Mouse (Mus musculus) C2C12 (cell line): Measurements from ENCODE around the gene Dcaf7. TPM values are rescaled to one million over a fixed set of nuclear protein-coding genes. Genes with fewer than 3 reads are reported as not detected.

Source experiments
- H3K27me3 ChIP-seq: one replicate; pipeline ENCODE4 v1.6.1; 2011; ENCODE audit not compliant: control insufficient read depth, insufficient read depth, insufficient read length
- H3K36me3 ChIP-seq: one replicate; pipeline ENCODE4 v1.6.1; 2011; ENCODE audit not compliant: control insufficient read depth, insufficient read depth
- H3K4me3 ChIP-seq: one replicate; pipeline ENCODE4 v1.5.1; 2011; ENCODE audit warnings: mild to moderate bottlenecking, control low read depth; ENCODE audit not compliant: poor library complexity, insufficient read depth, severe bottlenecking
- H3K79me2 ChIP-seq: one replicate; pipeline ENCODE4 v1.6.1; 2011; ENCODE audit not compliant: control insufficient read depth, insufficient read depth
- H3K79me3 ChIP-seq: one replicate; pipeline ENCODE4 v1.6.1; 2011; ENCODE audit warnings: low read depth, control low read depth
- H3ac ChIP-seq: one replicate; pipeline ENCODE3; 2011; ENCODE audit warnings: low read depth; ENCODE audit not compliant: control insufficient read depth, insufficient read length
- CEBPB ChIP-seq: IDR thresholded peaks from one replicate; pipeline ENCODE4 v1.6.1; 2011; ENCODE audit warnings: low read depth, mild to moderate bottlenecking, control low read depth, moderate library complexity
- CTCF ChIP-seq: IDR thresholded peaks from one replicate; pipeline ENCODE4 v1.5.1; 2011; ENCODE audit not compliant: control insufficient read depth, insufficient read depth, insufficient read length
- FOSL1 ChIP-seq: IDR thresholded peaks from one replicate; pipeline ENCODE4 v1.8.0; 2011; ENCODE audit warnings: mild to moderate bottlenecking, low read length; ENCODE audit not compliant: poor library complexity, insufficient read depth, severe bottlenecking
- MAX ChIP-seq: IDR thresholded peaks from one replicate; pipeline ENCODE4 v1.6.1; 2011; ENCODE audit warnings: mild to moderate bottlenecking, control low read depth
- MYOD1 ChIP-seq: IDR thresholded peaks from one replicate; pipeline ENCODE4 v1.6.1; 2011; ENCODE audit warnings: low read depth; ENCODE audit not compliant: control insufficient read depth, insufficient read length
- MYOG ChIP-seq: IDR thresholded peaks from one replicate; pipeline ENCODE4 v1.6.1; 2011; ENCODE audit not compliant: control insufficient read depth, insufficient read length; ENCODE audit errors: extremely low read depth
- USF1 ChIP-seq: IDR thresholded peaks from one replicate; pipeline ENCODE4 v1.6.1; 2011; ENCODE audit warnings: low read depth, mild to moderate bottlenecking, control low read depth, moderate library complexity
- polyA plus RNA-seq: library from polyadenylated mRNA; unstranded; fragments of >200 nt; fragmentation: generic; extraction: Trizol; gene quantifications from one replicate; pipeline ENCODE4 v1.2.1, GENCODE M21; 2012; ENCODE audit warnings: missing spikeins

The Dcaf7 gene
- polyA plus RNA-seq, 1 experiment = 35.2 TPM

DNA sequence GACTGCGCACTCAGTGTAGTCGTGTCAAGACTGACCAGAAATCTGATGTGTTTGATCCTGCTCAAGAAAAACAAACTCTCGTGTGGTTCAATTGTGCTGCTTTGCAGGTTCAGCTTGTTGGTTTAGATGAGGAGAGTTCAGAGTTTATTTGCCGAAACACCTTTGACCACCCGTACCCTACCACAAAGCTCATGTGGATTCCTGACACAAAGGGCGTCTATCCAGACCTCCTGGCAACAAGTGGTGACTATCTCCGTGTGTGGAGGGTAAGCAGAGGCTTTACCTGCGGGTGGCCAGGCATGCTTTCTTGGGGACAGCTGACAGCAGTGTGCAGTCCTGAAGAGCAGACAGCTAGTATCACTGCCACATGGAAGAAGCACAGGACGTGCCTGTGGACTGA, 9.9 kb downstream of the Dcaf7 start:
- H3K4me3 ChIP-seq = no peak overlapping the region
- no peaks in the 10 kb centered on the region for H3K27me3 ChIP-seq
- peaks cover 32% of the 10 kb centered on the region for H3K79me3 ChIP-seq
- no peak overlapping the region for H3ac ChIP-seq
- H3K36me3 ChIP-seq = peaks cover 37% of the 10 kb centered on the region
- TF ChIP-seq MYOG = no peak
- TF ChIP-seq USF1 = no peak
- no peak for TF ChIP-seq CTCF
- TF ChIP-seq MYOD1 = no peak
- no peak for TF ChIP-seq MAX
- no peak for TF ChIP-seq CEBPB
- peaks cover 56% of the 10 kb centered on the region for H3K79me2 ChIP-seq

DNA sequence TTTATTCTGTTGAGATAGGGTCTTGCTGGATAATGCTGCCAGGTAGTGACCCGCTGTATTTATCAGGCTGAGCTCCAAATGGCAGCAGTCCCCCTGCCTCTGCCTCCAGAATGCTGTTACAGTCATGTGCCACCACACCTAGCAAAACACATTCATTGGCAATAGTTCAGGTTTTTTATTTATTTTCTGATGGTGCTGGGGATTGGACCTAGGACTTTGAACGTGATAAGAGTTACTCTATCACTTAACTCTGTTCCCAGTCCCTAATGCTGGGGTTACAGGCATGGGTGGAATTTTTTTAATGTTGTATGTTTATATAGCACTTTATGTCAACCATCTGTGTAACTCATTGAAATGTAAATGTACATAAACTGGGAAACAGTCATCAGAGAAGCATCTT, 17.2 kb downstream of the Dcaf7 start:
- Histone ChIP-seq H3K4me3 (no peak overlapping the region), H3K79me2 (no peaks in the 10 kb centered on the region), H3ac (no peak overlapping the region), H3K27me3 (no peaks in the 10 kb centered on the region), H3K36me3 (peaks cover 91% of the 10 kb centered on the region), H3K79me3 (no peaks in the 10 kb centered on the region)
- no peak for TF ChIP-seq CEBPB
- TF ChIP-seq FOSL1 = no peak
- no peak for TF ChIP-seq USF1
- TF ChIP-seq MYOG = no peak
- no peak for TF ChIP-seq MAX
- TF ChIP-seq MYOD1 = no peak
- no peak for TF ChIP-seq CTCF

DNA sequence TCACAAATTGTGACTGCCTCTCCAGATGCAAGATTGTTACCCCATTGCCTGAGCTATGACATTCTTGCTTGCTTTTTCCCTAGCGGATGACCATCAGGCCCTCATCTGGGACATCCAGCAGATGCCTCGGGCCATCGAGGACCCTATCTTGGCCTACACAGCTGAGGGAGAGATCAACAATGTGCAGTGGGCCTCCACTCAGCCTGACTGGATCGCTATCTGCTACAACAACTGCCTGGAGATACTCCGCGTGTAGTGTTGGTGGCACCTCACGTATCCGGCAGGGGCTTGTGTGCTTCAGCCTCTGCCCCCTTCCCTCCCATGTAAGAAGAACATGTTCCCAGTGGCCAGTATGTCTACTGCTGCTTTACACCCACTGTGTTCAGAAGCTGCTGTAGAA, 17.9 kb downstream of the Dcaf7 start:
- no peaks in the 10 kb centered on the region for H3K79me2 ChIP-seq
- no peak for TF ChIP-seq USF1
- no peak overlapping the region for H3K4me3 ChIP-seq
- no peaks in the 10 kb centered on the region for H3K27me3 ChIP-seq
- H3ac ChIP-seq = no peak overlapping the region
- H3K79me3 ChIP-seq = no peaks in the 10 kb centered on the region
- H3K36me3 ChIP-seq = peaks cover 91% of the 10 kb centered on the region

DNA sequence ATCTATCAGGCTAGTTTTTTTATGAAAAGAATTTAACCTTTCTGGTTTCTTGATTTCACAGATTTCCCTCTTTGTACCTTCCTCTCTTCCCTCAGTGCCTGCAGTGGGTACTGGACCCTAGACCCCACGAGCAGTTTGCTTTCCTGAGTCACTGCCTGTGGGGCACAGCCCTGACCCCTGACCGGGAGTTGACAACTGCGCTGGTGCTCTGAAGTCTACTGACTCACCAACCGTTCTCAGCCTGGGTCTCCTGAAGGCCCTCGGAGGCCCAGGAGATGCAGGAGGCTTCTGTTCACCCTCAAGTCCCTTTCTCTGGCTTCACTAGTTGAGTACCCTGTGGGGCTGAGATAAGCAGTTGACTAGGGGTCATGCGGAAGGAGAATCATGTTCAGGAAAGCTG, 18.7 kb downstream of the Dcaf7 start:
- H3K79me2 ChIP-seq = no peaks in the 10 kb centered on the region

DNA sequence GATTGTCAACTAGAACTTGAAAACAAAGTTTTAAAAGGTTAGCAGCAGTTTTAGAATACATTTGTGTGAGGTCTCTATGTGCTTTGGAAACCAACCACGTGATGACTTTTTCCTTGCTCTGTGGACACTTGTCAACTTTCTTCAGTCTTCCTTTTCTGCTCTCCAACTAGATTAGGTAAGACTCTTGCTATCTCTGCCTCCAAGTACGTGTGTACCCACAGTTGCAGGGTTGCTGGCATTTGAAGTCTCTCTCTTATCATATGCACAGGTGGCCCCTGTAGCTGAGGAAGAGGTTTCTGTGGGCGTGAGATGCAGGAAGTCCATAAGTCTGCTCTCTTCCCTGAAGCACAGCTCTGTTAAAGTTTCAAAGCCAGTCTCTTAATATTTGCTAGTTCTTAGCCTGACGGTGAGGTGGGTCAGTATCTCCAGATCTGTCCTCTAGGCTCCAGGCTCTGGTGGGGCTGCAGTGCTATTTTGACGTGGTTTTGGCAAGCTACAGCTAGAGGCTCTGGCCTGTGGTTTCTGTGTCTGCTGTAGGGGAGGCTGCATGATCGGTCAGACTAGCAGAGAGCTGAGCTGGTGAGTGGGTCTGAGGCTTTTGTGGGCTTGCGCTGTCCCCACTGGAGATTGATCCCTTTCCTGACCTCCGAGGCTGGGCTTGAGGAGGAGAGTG, 20.3 kb downstream of the Dcaf7 start:
- no peaks in the 10 kb centered on the region for H3K27me3 ChIP-seq
- no peaks in the 10 kb centered on the region for H3K79me2 ChIP-seq
- no peaks in the 10 kb centered on the region for H3K79me3 ChIP-seq
- no peak overlapping the region for H3ac ChIP-seq
- H3K4me3 ChIP-seq = no peak overlapping the region
- H3K36me3 ChIP-seq = peaks cover 74% of the 10 kb centered on the region
- TF ChIP-seq CTCF (no peak), USF1 (no peak), FOSL1 (no peak), MYOD1 (no peak), MYOG (no peak), MAX (no peak), CEBPB (no peak)

More for the DNA sequence above, 18.7 kb downstream of the Dcaf7 start:
- H3K27me3 ChIP-seq = no peaks in the 10 kb centered on the region
- H3K4me3 ChIP-seq = no peak overlapping the region
- peaks cover 88% of the 10 kb centered on the region for H3K36me3 ChIP-seq
- no peaks in the 10 kb centered on the region for H3K79me3 ChIP-seq
- H3ac ChIP-seq = no peak overlapping the region
- TF ChIP-seq CTCF (no peak), CEBPB (no peak), FOSL1 (no peak), USF1 (no peak), MYOG (no peak), MYOD1 (no peak), MAX (no peak)

DNA sequence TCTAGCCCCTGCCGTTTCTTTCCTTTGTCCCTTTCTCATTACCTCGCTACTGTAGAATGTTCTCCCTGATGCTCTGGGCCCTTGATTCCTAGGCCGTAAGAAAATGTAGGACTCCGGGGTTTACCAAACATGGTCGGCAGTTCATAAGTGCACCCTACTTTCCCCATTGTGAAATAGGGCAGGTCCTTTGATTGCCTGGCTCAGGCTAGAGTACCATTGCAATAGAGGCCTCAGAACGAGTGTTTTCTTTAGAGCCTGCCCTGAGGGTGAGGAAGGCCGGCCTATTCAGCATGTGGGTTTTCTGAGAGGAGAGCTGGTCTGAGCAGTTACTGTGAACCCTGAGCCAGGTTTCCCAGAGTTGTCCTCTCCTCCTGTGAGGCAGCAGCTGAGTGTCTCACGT, 21.3 kb downstream of the Dcaf7 start:
- no peak overlapping the region for H3ac ChIP-seq
- H3K79me3 ChIP-seq = no peaks in the 10 kb centered on the region
- H3K79me2 ChIP-seq = no peaks in the 10 kb centered on the region
- no peak for TF ChIP-seq CEBPB
- no peak for TF ChIP-seq MYOD1
- TF ChIP-seq USF1 = no peak
- no peak for TF ChIP-seq FOSL1
- TF ChIP-seq MYOG = no peak
- TF ChIP-seq MAX = no peak
- TF ChIP-seq CTCF = no peak
- no peaks in the 10 kb centered on the region for H3K27me3 ChIP-seq
- H3K4me3 ChIP-seq = no peak overlapping the region
- H3K36me3 ChIP-seq = peaks cover 63% of the 10 kb centered on the region
